Mouse (Mus musculus): ENCODE results near the gene Tiam2.

Gene Tiam2

GRCm38 (mm10) chr17:3560534-3560933, 234.2 kb downstream of the Tiam2 start:
- no peak for DNase-seq (ENCODE audit: low spot score in 2 of 2)

- DNase-seq (ENCODE audit: low spot score in 2 of 2), result peak in 1 of 2 experiments; percentile 32
Observed at GRCm38 (mm10) chr17:3562405-3562804, 236.0 kb downstream of the Tiam2 start.

GRCm38 (mm10) chr17:3570876-3571275, 244.5 kb downstream of the Tiam2 start:
- DNase-seq (ENCODE audit: low spot score in 2 of 2), result peak in 1 of 2 experiments; percentile 61

All from spleen, postnatal 10 days (tissue).